Mouse (Mus musculus): Measurements from ENCODE around the gene Klhl33.

Klhl33 gene

GRCm38 (mm10) chr14:50862641-50863040, 34.7 kb downstream of the Klhl33 start:
- in situ Hi-C loops (cut with MboI; ENCODE audit: low sequenced_read_pairs) = no loop called here

- in situ Hi-C loops (cut with MboI; ENCODE audit: low sequenced_read_pairs) = no loop called here
Measured at GRCm38 (mm10) chr14:50855788-50856187, 41.5 kb downstream of the Klhl33 start.
